Mouse (Mus musculus) C2C12 (cell line): ENCODE measurements around the gene Bri3. TPM values are rescaled to one million over a fixed set of nuclear protein-coding genes. Genes with fewer than 3 reads are reported as not detected.
A peak's percentile ranks its signal among the peaks of the same experiment; 100 is the strongest.
"Not testable (repeated sequence)": the region's sequence is repeated elsewhere in the genome, so short reads cannot be mapped to it uniquely, and the experiment has no call there.

Source experiments
- H3K27me3 ChIP-seq: one replicate; pipeline ENCODE4 v1.6.1; 2011; ENCODE audit not compliant: control insufficient read depth, insufficient read depth, insufficient read length
- H3K36me3 ChIP-seq: one replicate; pipeline ENCODE4 v1.6.1; 2011; ENCODE audit not compliant: control insufficient read depth, insufficient read depth
- H3K4me3 ChIP-seq: one replicate; pipeline ENCODE4 v1.5.1; 2011; ENCODE audit warnings: mild to moderate bottlenecking, control low read depth; ENCODE audit not compliant: poor library complexity, insufficient read depth, severe bottlenecking
- H3K79me2 ChIP-seq: one replicate; pipeline ENCODE4 v1.6.1; 2011; ENCODE audit not compliant: control insufficient read depth, insufficient read depth
- H3K79me3 ChIP-seq: one replicate; pipeline ENCODE4 v1.6.1; 2011; ENCODE audit warnings: low read depth, control low read depth
- H3ac ChIP-seq: one replicate; pipeline ENCODE3; 2011; ENCODE audit warnings: low read depth; ENCODE audit not compliant: control insufficient read depth, insufficient read length
- CEBPB ChIP-seq: IDR thresholded peaks from one replicate; pipeline ENCODE4 v1.6.1; 2011; ENCODE audit warnings: low read depth, mild to moderate bottlenecking, control low read depth, moderate library complexity
- CTCF ChIP-seq: IDR thresholded peaks from one replicate; pipeline ENCODE4 v1.5.1; 2011; ENCODE audit not compliant: control insufficient read depth, insufficient read depth, insufficient read length
- FOSL1 ChIP-seq: IDR thresholded peaks from one replicate; pipeline ENCODE4 v1.8.0; 2011; ENCODE audit warnings: mild to moderate bottlenecking, low read length; ENCODE audit not compliant: poor library complexity, insufficient read depth, severe bottlenecking
- MAX ChIP-seq: IDR thresholded peaks from one replicate; pipeline ENCODE4 v1.6.1; 2011; ENCODE audit warnings: mild to moderate bottlenecking, control low read depth
- MYOD1 ChIP-seq: IDR thresholded peaks from one replicate; pipeline ENCODE4 v1.6.1; 2011; ENCODE audit warnings: low read depth; ENCODE audit not compliant: control insufficient read depth, insufficient read length
- MYOG ChIP-seq: IDR thresholded peaks from one replicate; pipeline ENCODE4 v1.6.1; 2011; ENCODE audit not compliant: control insufficient read depth, insufficient read length; ENCODE audit errors: extremely low read depth
- USF1 ChIP-seq: IDR thresholded peaks from one replicate; pipeline ENCODE4 v1.6.1; 2011; ENCODE audit warnings: low read depth, mild to moderate bottlenecking, control low read depth, moderate library complexity
- polyA plus RNA-seq: library from polyadenylated mRNA; unstranded; fragments of >200 nt; fragmentation: generic; extraction: Trizol; gene quantifications from one replicate; pipeline ENCODE4 v1.2.1, GENCODE M21; 2012; ENCODE audit warnings: missing spikeins

Bri3 gene
- polyA plus RNA-seq, 1 experiment: 121 TPM

GRCm38 (mm10) chr5:144316442-144316841 is 72.2 kb downstream of the Bri3 start:
- peaks cover 4% of the 10 kb centered on the region for H3K79me3 ChIP-seq
- H3ac ChIP-seq: no peak overlapping the region
- no peaks in the 10 kb centered on the region for H3K27me3 ChIP-seq
- no peak overlapping the region for H3K4me3 ChIP-seq
- H3K79me2 ChIP-seq: no peaks in the 10 kb centered on the region
- no peaks in the 10 kb centered on the region for H3K36me3 ChIP-seq
- TF ChIP-seq MYOG: no peak
- TF ChIP-seq FOSL1: no peak
- no peak for TF ChIP-seq MYOD1
- TF ChIP-seq CTCF: no peak
- no peak for TF ChIP-seq CEBPB
- no peak for TF ChIP-seq MAX
- TF ChIP-seq USF1: no peak

GRCm38 (mm10) chr5:144317426-144317825 is 73.2 kb downstream of the Bri3 start:
- no peaks in the 10 kb centered on the region for H3K79me3 ChIP-seq

DNA sequence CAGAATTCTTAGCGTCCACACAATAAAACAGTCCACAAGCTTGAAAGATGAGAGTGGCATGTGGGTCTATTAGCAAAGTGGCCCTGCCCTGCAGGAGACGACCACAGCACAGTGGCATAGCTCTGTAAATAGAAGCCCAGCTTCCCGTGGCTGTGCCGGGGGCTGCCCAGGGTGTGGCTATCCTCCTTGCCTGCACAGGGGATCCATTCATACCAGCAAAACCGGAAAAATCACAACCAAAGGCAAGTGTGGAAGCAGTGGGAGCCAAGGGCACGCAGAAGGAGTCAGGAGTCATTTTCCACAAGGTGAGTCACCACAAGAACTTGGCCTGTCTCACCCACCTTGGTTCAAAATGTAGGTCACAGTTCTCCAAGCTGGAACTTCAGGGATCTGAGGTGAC is 74.0 kb downstream of the Bri3 start:
- no peak for TF ChIP-seq MAX
- no peaks in the 10 kb centered on the region for H3K79me2 ChIP-seq
- H3K27me3 ChIP-seq: no peaks in the 10 kb centered on the region
- H3K4me3 ChIP-seq: no peak overlapping the region
- no peak overlapping the region for H3ac ChIP-seq
- H3K36me3 ChIP-seq: no peaks in the 10 kb centered on the region
- H3K79me3 ChIP-seq: no peaks in the 10 kb centered on the region

More at GRCm38 (mm10) chr5:144317426-144317825, 73.2 kb downstream of the Bri3 start:
- TF ChIP-seq MYOD1: no peak
- no peak for TF ChIP-seq FOSL1
- TF ChIP-seq USF1: no peak
- TF ChIP-seq MAX: no peak
- TF ChIP-seq CEBPB: no peak
- no peak for TF ChIP-seq MYOG
- TF ChIP-seq CTCF: no peak
- Histone ChIP-seq H3K27me3 (no peaks in the 10 kb centered on the region), H3K79me2 (no peaks in the 10 kb centered on the region), H3ac (no peak overlapping the region), H3K4me3 (no peak overlapping the region), H3K36me3 (no peaks in the 10 kb centered on the region)

DNA sequence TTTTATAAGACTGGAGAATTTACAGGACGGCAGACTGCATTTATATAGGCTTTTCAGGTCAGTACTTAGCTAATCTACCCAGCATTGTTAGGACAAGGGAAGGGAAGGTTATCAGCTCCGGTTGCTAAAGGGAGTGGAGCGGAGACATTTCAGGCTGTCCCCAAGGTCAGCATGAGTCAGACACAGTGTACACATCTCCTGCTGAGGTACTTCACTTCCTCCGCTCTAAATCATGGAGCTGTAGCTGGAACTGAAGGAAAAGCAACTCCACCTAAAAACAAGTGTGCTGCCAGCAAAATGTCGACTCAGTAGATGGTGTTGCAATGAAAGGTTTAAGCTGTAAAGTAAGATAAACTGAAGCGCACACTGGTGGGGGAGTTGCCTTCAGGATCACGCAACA is 77.4 kb downstream of the Bri3 start:
- Histone ChIP-seq H3K27me3 (no peaks in the 10 kb centered on the region), H3K79me3 (no peaks in the 10 kb centered on the region), H3ac (no peak overlapping the region), H3K36me3 (no peaks in the 10 kb centered on the region), H3K4me3 (no peak overlapping the region), H3K79me2 (no peaks in the 10 kb centered on the region)
- peak; percentile 45 for TF ChIP-seq CEBPB
- no peak for TF ChIP-seq MAX
- no peak for TF ChIP-seq MYOG
- no peak for TF ChIP-seq FOSL1
- TF ChIP-seq CTCF: no peak

DNA sequence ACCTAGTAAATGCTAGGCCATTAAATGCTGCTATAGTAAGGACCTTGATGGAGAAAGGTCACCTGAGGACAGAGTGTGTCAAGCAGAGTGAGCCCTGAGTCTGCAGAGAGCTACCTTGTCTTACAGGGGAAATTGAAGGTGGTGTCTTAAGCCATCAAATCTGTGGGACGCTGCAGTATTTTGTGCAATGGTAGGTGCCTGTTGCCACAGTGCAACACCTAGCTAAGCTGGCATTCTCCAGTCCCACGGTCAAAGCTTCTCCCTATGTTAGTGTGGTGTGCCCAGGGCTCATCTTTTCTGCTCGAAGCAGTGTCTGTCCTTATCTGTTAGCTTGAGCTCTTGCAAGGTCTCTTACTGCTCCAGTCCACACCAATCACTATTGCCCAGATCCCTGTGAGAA is 78.5 kb downstream of the Bri3 start:
- TF ChIP-seq USF1: no peak
- TF ChIP-seq MAX: no peak
- no peak for TF ChIP-seq MYOD1
- no peak for TF ChIP-seq MYOG
- TF ChIP-seq CEBPB: no peak
- no peak for TF ChIP-seq FOSL1
- no peak for TF ChIP-seq CTCF
- H3K4me3 ChIP-seq: no peak overlapping the region
- H3K27me3 ChIP-seq: no peaks in the 10 kb centered on the region
- no peak overlapping the region for H3ac ChIP-seq
- H3K36me3 ChIP-seq: no peaks in the 10 kb centered on the region
- no peaks in the 10 kb centered on the region for H3K79me3 ChIP-seq
- H3K79me2 ChIP-seq: no peaks in the 10 kb centered on the region

- H3K27me3 ChIP-seq: no peaks in the 10 kb centered on the region
- no peaks in the 10 kb centered on the region for H3K36me3 ChIP-seq
- H3ac ChIP-seq: no peak overlapping the region
- TF ChIP-seq CTCF (no peak), MYOD1 (no peak), MAX (no peak), CEBPB (no peak), USF1 (no peak)
- no peak overlapping the region for H3K4me3 ChIP-seq
- peaks cover 11% of the 10 kb centered on the region for H3K79me2 ChIP-seq
- H3K79me3 ChIP-seq: peaks cover 5% of the 10 kb centered on the region
These were observed 89.8 kb downstream of the Bri3 start for GRCm38 (mm10) chr5:144334010-144334409.

DNA sequence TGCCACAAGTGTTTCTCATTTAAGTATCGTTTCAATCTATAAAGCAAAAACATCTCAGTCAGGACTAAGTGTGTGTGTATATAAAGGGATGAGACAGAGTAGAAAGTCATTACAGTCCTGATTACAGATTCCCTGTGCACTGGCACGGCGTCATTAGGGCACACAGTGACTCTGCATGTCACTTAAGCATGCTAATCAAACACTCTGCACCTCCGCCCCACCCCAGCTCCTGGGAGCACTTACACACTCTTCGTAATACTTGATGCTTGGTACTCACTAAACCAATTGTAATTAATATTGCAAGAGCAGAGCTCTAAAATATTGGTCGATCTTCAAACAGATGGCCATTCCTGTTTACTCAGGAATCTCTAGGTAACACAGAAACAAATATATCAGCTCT is 91.1 kb downstream of the Bri3 start:
- H3K36me3 ChIP-seq, H3K27me3 ChIP-seq: not testable (repeated sequence)

More for the DNA sequence above, 91.1 kb downstream of the Bri3 start:
- not testable (repeated sequence) for H3K79me3 ChIP-seq, H3K4me3 ChIP-seq, H3ac ChIP-seq
- peaks cover 13% of the 10 kb centered on the region for H3K79me2 ChIP-seq
